Mouse (Mus musculus): ENCODE data around the gene Slc4a4.

The Slc4a4 gene

DNA sequence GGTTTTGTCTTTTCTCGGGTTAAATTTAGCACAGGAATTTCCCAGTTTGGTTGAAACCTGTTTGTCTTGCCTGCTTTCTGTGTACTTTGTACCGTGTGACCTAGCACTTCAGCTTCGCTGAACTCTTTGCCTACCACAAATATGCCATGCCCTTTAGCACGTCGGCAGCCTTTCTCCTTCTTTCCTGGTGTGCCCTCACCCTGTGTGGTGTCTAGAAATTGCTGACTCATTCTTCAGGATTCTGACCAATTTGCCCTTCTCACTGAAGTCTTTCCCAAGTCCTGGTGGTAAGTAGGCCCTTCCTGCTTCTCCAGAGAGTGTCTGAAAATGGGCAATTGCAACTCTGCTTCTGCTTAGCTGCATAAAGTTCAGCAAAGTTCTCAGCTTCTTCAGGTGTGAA, 391.0 kb downstream of the Slc4a4 start:
- DNase-seq (ENCODE audit: low read depth in 1 of 2, low spot score in 2 of 2), result no peak

DNA sequence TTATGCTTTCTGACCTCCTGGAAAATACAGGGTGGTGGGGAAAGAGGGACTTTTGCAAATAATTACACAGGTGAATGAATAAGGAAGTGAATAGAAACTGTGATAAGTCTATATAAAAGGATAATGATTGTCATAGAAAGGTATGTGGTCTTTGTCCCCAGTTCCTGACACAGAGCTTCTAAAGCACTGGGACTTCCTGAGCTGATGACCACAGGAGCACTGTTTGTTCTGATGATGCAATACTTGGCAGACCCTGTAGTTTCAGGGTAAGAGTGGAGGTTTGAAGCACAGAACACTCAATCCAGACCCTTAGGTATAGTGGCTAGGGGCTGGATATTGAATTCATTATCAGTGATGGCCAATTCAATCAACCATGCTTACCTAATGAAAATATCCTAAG, 391.7 kb downstream of the Slc4a4 start:
- DNase-seq (ENCODE audit: low read depth in 1 of 2, low spot score in 2 of 2), result no peak

DNA sequence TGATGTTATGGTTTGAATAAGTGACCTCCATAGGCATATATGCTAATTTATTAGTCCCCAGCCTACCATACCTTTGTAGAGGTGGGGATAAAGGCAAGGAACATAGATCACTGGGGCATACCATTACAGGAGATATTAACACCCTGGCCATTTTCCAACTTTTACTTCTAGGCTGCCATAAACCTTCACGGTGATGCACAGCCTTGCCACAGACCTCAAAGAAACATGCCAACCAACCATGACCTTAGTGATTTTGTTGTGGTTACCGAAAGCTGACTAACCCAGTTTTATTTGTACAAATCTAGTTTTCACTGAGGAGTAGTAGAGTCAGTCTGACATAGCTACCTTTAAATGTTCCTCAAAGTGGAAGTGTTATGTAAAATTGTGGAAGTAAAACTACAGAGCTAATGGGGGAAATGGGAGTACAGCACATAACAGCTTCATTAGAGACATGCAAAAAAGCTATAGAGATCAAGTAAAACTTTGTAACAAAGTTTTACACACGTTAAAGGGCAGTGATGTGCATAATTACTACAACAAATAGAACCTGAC, 393.8 kb downstream of the Slc4a4 start:
- no peak for DNase-seq (ENCODE audit: low read depth in 1 of 2, low spot score in 2 of 2)
